Mouse (Mus musculus): Measurements from ENCODE around the gene Cactin.
A peak's percentile ranks its signal among the peaks of the same experiment; 100 is the strongest.

DNA sequence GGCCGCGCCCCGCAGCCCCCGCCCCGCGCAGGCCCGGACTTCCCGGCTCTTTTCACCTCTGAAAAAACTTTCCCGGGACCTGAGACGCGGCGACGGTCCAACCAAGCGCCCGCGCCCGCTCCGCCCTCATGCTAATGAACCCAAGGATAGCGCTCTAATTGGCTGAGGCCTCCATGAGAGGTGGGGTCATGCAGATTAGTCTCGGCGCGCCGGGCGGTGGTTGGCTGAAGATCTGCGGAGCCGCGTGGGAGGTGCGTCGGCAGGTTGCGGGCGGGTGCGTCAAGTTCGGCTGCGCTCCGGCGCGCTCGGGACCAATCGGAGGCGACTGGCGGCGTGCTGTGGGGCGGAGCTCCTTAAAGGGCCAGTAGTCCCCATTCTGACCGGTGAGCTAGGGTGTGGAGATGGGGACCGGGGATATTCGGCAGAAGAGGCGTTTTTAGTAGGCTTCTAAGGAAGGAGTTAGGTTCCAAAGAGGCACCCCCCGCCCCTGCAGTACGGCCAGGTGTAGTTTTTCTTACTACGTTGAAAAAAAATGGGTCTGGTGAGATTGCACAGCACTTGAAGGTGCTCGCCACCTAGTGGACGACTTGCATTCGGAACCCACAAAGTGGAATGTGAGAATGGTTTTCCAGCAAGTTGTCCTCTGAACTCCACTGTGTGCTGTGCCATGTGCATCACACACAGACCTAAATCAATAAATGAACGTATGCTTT is 29.6 kb downstream of the Cactin start, which contains the start of gene Hmg20b:
- no peak for TF ChIP-seq EP300 (IDR thresholded peaks at IDR 0.05; ENCODE audit: low read depth)
- peak; percentile 77 for TF ChIP-seq CTCF (IDR thresholded peaks at IDR 0.05; ENCODE audit: low read depth)

Measured in heart, postnatal 0 days (tissue).